Mouse (Mus musculus) granulocyte monocyte progenitor cell, adult 5-6 weeks (primary cell): ENCODE measurements at regions not wholly inside any gene's neighbourhood (a gene's known extent, or its start where the extent isn't known, plus 50 kb on each side); places are given as distances from the start of the nearest gene placed in this dataset.

ENCODE experiments used
- ATAC-seq: replicated peaks from 2 replicates; pipeline ENCODE4 v1.8.0; 2016; ENCODE audit warnings: mild to moderate bottlenecking, moderate TSS enrichment, inconsistent platforms; ENCODE audit not compliant: poor library complexity, severe bottlenecking

DNA sequence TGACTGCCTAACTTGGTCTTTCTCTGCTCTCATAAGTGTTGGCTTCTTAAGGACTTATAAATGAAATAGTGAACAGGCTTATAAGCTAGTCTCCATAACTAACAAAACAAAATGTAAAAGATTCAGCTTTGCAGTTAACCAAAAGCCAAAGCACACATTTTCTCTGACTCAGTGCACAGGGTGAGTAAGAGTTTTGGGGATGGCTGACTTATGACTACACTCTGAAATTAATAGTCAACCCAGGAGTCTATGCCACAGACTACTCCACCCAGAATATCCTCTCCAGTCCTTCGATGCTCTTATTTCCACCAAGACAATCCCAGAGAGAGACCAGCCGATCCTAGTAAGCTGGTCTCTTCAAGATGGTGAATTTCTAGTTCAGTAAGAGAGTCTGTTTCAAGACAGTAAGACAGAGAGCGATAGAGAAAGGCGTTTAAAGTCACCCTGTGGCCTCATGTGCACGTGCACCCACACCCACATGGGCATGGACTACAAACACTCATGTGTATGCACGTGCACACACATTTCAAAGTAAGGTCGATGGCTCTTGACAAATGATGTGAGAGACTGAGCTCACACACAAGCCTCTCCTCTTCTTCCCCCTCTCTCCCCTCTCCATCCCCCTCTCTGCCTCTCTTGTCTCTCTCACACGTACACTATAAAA lies 351.2 kb upstream of the Pmfbp1 start:
- no peak for ATAC-seq

DNA sequence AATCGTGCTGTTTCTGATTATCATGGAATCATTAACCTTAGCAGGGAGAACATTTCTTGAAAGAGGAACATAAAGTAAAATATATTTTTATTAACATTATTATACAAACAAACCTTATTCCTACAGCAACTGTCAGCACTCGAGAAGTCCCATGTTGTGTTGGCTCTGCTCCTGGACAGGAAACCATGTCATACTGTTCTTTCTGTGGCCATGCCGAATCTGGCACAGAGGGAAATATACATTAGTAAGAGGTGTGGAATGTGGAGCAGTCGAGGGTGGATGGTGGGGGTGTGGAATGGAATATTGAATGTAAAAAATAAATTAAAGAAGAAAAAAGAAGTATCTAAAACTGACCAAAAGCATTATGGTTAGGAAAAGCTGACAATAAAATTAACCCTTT lies 342.1 kb upstream of the Pmfbp1 start:
- no peak for ATAC-seq

DNA sequence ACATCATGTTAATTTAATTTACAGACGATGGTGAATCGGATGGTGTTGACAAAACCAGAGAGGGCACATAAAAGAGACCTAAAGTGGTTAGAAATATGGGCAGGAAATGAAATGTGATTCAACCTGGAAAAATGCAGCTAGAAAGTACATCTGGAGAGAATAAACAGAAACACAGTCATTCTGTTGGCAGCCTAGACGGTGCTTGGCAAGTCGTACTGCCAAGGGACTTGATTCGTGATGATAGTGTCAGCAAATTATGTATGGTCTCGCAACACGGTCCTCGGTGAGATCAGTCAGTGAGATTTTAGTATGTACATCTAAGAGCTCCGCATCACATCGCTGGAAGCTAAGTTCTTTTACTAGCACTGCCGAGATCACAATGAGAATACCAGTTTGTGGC lies 338.3 kb upstream of the Pmfbp1 start:
- no peak for ATAC-seq

DNA sequence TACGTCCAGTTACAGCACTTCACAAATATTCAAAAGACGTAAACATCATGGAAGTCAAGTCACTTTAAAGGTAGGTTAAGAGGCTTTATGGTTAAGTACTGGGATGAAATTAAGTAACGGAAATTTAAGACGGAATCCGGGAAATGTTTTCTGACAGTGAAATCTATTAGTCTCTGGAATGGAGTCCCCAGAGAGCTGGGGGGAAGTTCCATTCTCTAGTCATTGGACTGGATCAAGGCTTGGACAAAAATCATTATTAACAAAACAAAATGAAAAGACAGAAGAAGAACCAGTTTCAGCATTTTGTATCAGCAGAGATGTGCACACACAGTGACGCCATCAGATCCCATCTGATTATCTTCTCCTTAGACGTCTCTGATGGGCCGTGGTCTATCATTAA lies 337.8 kb upstream of the Pmfbp1 start:
- ATAC-seq, result no peak

DNA sequence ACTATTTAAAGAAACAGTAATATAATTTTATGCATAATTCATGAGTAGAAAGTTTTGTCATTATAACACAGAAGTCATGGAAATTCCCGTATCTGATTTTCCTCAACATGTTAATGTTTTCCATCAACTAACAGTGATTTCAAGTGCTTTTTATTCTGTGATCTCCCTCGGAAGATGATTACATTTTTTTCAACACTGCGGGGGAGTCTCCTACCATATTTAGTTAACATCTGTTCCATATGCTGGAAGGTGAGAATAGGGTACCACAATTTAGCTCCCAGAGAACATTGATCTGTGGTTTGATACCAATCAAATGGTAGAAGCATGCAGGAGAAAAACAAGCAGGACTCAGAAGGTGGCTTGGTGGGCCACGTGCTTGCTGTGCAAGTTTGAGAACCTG lies 321.1 kb upstream of the Pmfbp1 start:
- no peak for ATAC-seq

DNA sequence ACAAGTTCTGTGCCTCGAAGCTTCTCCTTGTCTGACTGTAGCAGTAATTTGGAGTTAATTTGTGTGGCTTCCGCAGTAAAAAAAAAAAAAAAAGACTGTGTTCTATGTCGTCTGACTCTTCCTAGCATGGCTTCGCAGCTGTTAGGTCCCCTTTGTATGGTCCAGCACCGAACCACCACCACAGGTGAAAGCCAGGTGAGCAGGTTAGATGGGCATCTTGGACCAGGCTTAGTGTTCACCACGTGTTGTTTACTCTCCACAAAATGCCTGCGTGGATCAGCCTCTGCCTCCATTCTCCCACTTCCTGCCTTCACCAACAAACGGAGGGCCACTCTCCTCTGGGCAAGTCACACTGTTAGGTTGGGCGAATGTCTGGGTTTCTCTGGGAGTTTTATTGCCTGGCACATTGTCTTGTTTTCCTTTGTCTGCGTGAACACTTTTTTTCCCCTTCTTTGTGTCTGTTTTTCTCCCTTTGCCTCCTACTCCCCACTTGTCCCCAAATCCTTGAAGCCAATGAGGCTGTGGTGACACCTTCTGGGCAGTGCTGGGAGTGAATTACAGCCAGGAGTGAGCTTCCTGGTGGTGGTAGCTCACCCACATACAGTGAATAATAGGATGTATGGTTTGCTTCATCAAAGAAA lies 308.1 kb upstream of the Pmfbp1 start:
- ATAC-seq, result no peak

DNA sequence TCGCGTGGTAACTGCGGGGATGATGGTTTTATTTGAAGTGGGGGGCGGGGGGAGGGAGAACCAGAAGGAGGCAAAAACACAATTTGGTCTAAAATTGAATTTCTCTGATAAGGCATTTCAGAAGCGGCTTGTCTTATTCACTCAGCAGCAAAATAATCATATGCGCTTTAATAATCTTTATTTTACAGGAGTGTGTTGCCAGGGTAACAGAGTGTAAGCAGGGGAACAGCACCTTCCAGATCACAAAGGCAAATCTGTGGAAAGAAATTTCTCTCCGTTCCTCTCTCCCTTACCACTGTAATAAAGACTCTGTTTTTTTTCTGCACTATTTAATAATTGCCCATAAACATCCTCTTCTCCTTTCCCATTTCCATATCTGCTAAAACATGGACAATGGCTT lies 306.2 kb upstream of the Pmfbp1 start:
- ATAC-seq, result no peak

DNA sequence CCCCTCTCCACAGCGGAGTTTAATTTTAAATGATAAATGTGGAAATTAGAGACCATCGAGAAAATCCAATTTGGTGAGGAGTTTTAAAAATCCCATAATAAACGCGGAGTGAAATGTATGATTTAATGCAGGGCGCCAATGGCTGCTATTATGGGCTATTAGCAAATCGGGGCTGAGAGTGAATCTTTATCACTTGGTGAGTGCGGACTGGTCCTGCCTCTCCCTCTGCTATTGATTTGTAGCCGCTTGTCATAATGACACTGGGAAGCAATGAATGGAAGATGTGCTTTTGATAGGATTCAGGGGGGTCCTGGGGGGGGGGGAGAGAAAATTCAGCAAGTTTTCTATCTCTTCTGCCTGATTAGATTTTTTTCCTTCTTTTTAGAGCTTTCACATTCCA lies 279.6 kb upstream of the Pmfbp1 start:
- no peak for ATAC-seq

DNA sequence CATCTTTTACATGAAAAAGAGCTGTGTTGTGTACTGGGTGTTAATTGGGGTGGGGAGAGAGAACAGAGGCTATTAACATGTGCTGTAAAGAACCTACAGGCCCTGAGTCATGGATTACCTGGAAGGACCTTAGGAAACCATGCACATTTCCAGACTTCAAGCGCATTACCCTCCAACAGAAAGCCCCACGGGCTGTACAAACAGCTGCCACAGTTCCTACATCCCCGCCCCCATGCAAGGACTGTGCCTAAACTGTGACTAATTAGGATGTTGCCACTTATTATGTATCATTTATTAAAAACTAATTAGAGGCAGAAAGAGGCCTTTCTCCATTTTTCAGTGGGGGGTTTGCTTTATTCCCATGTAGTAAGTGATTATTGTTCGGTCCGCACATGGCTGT lies 277.5 kb upstream of the Pmfbp1 start:
- no peak for ATAC-seq

DNA sequence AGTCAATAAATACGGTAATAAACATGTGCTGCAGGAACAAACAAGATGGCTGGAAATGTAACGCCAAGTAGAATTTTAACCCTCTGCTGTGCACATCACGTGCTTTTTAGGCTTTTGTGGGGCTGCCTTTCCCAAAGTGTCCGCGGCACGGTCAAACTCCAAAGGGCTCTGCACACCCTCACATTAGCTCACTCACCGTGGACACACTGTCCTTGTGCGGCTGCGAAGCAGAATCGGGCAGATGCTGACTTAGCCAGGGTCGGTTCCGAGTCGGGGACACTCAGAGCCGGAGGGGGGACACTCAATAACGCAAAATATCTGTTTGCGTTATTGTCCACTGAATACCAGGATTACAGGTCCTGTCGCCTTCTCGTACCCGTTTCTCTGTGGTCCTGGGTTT lies 276.5 kb upstream of the Pmfbp1 start:
- no peak for ATAC-seq

DNA sequence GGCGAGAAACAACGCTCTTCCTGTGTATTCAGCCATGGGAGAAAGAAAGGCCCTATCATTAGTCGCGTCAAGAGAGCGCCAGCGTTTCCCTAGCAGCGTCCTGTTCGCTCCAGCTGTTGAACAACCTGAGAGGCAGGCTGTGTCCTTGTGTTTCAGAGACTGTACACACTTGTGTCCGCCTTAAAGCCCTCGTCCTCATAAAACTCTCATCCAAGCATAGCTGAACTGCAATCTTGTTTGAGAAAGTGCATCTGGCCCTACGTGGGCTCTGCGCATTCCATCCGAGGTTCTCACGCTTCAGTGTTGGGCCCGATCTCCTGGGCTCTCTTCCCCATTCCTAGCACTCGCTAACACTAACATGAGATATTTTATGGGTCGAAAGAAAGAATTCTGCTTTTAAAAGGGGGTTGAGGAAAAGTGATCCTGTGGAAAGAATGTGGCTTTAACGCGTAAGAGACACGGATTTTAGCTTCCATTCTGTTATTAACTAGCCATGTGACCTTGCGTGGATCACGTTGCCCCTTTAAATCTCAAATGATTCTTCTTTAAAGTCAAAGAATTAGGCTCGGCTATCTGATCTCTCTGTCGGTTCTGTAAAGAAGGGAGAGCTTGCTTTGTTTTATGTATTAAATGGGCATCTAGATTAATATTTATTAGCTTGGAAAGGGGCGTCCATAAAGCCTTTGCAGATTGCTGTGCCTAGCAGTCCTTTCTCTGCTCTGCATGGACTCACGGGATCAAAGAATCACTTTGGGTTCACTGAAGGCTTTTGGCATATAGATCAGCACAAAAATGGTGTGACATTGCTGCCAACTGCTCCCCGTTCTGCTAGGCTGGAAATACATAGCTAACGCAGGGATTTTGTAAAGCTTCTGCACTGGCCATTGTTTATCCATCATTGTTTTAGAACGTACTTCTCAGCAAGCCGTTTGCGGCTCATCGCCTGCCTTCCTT lies 261.3 kb upstream of the Pmfbp1 start:
- no peak for ATAC-seq

DNA sequence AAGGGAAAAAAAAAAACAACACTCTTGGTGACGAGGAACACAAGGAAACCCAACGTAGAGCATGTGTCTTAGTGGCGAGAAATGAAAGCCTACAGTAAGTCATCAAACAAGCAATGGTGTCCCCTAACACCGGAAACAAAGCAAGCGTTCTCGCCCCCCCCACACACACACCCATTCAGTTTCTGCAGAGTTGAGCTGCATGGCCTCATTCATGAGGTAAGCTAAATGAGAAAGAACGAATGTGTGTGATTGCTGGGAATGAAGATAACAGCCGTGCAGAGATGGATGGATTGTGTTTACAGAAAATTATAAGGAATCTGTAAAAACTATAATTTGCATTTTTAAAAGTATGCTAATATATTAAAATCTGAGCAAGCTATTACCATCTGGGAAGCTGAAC lies 248.3 kb upstream of the Pmfbp1 start:
- no peak for ATAC-seq

DNA sequence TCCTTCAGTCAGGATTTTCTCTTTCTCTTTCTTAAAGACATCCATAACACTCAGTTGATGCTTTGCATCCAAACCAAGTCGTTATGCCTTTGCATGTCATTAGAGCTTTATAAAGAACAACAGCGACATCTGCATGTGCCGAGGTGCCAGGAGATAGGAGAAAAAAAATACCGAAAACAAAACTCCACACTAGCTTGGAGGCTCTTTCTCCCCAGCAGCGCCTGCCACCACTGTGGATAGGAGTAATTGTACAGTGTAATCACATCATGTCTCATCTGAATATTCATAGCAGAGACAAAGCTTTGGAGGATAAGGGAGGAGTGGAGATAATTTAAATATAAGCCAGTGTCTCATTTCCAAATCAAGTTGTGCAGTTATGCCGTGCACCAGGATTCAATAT lies 246.0 kb upstream of the Pmfbp1 start:
- ATAC-seq, result no peak

DNA sequence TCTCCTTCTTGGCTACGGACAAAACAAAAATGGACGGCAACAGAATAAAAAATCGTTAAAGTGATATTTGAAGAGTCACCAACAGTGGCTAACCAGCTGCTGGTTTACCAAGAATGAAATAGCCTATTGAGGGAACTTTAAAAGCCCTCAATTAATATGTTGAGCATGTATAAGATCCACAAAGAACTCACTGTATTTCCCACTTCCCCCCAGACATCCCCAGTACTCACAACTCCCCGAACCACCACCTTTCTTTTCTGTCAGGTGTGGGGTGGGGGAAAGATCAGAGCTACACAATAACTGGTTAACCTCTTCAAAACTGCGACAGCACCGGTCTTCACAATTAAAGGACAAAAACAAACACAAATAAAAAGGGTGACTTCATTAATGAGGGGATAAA lies 245.5 kb upstream of the Pmfbp1 start:
- ATAC-seq, result no peak

DNA sequence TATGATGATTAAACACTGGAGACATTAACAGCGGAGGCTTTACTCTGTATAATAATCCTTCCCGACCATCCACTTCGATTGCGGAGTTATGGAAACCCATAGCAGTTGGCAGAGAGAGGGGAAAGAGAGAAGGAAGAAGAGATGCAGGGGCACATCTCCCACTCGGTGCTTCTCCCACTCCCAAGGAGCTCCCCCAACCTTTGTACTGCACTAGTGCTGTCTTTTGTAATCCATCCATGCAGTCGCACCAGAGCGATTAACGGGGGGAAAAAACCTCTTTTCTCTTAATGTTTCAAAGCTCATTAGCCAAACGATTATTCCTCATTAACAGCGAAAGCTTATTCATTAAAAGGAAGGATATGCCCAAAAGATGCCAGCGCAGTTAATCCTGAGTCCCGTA lies 244.6 kb upstream of the Pmfbp1 start:
- no peak for ATAC-seq

DNA sequence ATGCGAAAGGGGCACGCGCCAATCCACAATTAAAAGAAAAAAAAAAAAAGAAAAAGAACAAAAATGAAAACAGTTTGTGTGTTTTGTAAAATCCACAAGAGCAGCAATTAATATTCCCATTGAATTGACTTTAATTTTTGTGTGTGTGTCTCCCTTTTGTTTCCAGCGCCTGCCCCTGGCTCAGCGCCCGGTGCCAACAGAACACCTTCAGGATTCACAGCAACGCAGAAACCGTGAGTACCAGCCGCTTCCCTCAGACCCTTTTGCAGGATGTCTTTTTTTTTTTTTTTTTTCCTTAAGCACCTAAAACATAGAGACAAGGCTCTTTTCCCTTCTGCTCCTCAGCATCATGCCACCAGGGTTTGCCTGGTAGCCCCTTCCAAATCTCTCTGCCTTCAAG lies 244.1 kb upstream of the Pmfbp1 start:
- ATAC-seq, result no peak

DNA sequence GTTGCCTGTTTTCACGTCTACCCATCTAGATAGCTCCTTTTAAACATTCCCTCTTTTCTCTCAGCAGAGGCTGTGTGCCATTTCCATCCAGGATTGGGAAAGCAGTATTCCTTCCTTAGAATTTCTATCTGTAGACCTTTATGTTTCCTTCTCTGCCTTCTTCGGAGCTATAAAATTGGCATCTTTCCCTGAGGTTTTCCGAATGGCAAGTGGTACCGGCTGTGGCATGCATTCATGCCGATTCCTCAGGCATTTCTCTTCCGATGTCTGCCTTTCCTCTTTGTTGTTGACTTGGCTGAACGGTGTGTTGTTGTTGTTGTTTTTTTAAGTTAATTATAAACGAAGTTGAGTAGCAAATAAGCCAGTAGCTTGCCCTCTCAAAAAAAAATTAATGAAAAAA lies 243.3 kb upstream of the Pmfbp1 start:
- no peak for ATAC-seq

DNA sequence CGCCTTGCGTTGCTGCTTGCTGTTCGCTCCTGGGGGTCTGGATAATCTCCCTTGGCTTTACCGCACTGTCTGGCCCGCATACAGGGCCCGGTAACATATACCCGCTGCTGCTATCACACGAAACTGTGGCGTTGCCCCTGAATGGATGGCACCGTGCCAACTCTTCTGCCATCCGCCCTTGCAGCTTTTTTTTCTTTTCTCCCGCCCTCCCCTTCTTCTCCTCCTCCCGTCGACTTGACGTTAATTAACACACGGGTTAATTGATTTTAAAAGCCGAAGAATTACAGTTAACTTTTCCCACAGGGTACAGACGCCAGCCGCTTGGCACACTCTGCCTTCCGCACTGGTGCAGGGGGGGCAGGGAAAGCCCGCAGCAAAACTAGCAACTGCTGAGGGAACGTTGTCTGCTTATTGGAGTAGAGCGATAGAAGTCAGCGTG lies 242.4 kb upstream of the Pmfbp1 start:
- ATAC-seq, result no peak

DNA sequence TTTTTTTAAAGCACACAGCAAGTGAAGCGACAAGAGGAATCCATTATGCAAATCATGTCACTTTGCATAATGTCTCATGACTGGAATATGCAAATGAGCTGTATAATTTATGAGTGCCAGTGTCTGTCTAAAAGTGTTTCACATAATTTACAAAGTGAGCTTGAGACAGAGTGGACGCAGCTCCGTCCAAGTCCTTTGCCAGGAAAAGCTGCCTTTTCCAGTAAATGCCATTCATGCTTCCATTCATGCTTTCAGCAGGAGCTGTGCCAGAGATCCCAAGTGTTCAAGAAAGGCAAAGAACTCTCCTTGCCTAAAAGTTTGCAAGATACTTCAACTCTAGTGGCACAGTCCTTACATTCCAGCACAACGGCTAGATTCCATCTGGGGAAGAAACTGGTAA lies 241.4 kb upstream of the Pmfbp1 start:
- no peak for ATAC-seq

DNA sequence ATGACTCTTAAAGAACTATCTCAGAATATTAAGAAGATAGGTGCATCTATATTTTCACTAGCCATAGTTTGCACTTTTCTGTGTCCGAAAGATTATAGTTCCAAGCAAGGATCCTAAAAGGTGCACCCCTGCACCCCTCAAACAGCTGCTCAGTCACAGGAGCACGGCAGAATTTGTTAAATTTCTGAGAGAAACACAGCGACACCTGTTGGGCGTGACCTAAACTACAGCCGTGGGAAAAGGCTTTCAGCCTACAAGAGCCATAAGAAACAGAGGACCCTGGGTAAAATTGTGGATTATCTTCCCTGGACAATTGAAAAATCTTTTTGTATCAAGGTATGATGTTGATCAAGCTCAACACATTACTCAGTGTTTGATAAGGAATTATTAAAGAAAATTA lies 214.7 kb upstream of the Pmfbp1 start:
- ATAC-seq, result peak; percentile 63; the same call in 1 of the 2 replicates

DNA sequence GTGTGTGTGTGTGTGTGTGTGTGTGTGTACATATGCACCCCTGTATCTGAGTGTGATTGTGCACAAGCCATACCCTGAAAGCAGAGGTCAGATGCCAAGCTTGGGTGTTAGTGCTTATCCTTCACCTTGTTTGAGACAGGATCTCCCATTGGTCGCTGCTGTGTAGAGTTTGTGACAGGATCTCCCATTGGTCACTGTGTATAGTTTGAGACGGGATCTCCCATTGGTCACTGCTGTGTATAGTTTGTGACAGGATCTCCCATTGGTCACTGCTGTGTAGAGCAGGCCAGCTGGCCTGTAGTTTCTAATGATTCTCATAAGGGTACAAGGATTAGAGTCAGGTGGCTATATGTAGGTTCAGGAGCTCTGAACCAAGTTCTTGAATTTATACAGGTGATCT lies 213.3 kb upstream of the Pmfbp1 start:
- ATAC-seq, result peak; percentile 40
